Mouse (Mus musculus): ENCODE measurements around the gene Tph2.

GRCm38 (mm10) chr10:115060759-115061158, 124.1 kb downstream of the Tph2 start:
- TF ChIP-seq GATA1 (IDR thresholded peaks at IDR 0.05; ENCODE audit: low read length) (no peak), TAL1 (IDR thresholded peaks at IDR 0.05; ENCODE audit: low read length) (no peak)
